Mouse (Mus musculus) monocyte, adult 59 days (primary cell): ENCODE data around the gene Rfx6. TPM values are rescaled to one million over a fixed set of nuclear protein-coding genes. Genes with fewer than 3 reads are reported as not detected.

Experiments used
- total RNA-seq, 2 experiments: library from RNA; stranded (reverse); gene quantifications; one replicate each; pipeline ENCODE4 v1.2.4; 2023

The Rfx6 gene
- total RNA-seq: not detected

DNA sequence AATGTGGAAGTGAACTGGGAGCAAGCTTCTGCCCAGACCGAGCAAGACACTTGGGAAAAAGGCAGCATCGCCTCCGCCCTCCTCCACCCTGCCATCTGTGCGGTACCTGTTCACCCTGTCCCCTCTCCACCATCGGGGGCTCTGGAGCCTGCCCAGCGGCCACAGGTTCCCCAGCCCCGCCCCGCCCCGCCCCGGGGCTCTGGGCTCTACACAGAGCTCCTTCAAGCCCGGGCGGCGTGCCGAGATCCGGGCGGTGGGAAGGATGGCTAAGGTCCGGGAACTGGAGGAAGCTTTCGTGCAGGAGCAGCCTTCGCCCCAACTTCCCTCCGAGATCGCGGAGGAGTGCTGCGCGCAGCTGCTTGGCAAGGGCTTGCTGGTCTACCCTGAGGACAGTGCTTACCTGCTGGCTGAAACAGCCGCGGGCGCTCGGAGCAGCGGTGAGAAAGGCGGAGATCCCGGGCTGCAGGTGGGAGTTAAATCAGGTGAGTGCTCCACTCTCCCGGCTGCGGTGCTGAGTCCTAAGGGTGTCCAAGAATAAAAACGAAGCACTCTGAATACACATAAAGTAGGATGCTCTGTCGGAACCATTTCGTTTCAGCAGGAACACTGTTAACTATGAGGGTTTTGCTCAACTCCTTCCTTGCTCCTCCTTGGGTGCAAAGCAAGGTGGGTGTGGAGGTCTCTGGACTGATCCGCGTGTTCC is at the start of gene Rfx6:
Rfx6 (plus strand) TSS at position 209 of the 703 bp plus-strand sequence.

DNA sequence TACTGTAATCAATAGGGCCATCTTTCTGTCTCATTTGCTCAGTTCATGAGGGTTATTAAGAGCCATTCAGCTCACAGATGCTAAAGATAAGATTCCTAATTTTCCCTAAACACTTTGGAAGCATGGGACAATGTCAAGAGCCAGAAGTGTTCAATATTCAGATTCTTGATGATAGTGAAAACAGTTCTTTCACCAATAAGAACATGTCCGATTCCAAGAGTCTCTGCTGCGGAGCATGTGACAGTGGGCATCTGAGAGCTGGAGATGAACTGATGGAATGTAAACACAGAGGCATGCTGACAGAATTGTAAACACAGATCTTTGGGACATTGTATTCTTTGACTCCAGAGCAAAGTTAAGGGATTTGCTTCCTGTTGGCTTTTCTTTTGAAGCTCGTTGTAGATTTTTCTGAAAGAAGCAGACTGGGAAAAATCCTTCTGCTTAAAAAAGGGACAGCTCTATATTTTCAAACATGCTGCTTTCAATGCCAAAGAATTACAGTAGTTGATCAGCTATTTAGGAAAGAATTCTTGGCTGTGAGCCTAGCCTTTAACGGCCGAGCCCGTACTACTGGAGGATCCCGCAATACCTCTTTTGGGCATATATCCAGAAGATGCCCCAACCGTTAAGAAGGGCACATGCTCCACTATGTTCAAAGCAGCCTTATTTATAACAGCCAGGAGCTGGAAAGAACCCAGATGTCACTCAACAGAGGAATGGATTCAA is 46.0 kb upstream of the Rfx6 start, which contains the start of gene Gprc6a:
Gprc6a (minus strand) TSS at position 51 of the 726 bp plus-strand sequence.

Other genes starting within 250 kb of the Rfx6 start
- gene Gm49339, start 197.1 kb upstream of the Rfx6 start, total RNA-seq: 100 to 1,000 TPM; 144 to 171 TPM
- gene Lilr4b, start 197.1 kb upstream of the Rfx6 start, total RNA-seq: 100 to 1,000 TPM; 511 to 579 TPM
- 100 to 1,000 TPM; 634 to 849 TPM for gene Lilrb4a, start 186.8 kb upstream of the Rfx6 start, total RNA-seq
- not detected for gene Fam162b, start 87.2 kb upstream of the Rfx6 start, total RNA-seq
- not detected for gene Gprc6a, start 46.3 kb upstream of the Rfx6 start, total RNA-seq